Mouse (Mus musculus) lung, adult 10 weeks (tissue): ENCODE data around the gene Tmem145. TPM values are rescaled to one million over a fixed set of nuclear protein-coding genes. Genes with fewer than 3 reads are reported as not detected.

ENCODE experiments used
- polyA plus RNA-seq: library from polyadenylated mRNA; stranded (reverse); fragments of 350-450 nt; fragmentation: Illumina TruSeq; extraction: RNeasy Lipid Tissue Mini Kit (QIAGEN cat#74804); gene quantifications from one replicate; pipeline ENCODE4 v1.2.3, GENCODE M21; 2014; ENCODE audit warnings: low read depth, low replicate concordance; ENCODE audit not compliant: insufficient read depth

The Tmem145 gene
- not detected for polyA plus RNA-seq

DNA sequence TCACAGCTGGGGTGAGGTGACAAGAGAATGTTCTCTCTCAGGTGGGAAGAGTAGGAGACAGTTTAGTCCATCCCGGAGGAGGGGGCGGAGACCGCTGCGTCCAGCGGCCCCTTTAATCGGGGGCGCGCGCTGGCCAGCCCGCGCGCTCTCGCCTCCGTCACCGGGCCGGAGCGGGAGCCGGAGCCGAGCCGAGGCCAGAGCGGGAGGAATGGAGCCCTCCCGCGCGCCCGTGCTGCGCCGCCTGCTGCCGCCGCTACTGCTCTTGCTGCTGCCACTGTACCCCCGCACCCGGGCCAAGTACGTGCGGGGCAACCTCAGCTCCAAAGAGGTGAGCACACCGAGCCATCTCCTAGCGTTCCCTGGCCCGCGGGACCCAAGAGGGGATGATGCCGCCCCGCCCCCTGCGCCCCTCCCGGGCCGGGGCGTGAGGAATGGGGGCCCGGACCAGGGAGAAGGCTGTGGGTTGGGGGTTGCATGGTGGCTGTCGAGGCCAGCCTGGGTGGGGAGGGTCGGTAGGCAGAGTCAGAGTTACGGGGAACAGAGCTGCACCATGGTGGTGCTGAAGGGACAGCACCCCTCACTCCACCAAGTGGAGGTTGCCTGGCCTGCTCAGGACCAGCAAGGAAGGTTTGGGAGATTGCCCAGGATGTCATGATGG lies at the start of gene Tmem145:
TSS of gene Tmem145 (plus strand) at position 151 of the 658 bp plus-strand sequence.

DNA sequence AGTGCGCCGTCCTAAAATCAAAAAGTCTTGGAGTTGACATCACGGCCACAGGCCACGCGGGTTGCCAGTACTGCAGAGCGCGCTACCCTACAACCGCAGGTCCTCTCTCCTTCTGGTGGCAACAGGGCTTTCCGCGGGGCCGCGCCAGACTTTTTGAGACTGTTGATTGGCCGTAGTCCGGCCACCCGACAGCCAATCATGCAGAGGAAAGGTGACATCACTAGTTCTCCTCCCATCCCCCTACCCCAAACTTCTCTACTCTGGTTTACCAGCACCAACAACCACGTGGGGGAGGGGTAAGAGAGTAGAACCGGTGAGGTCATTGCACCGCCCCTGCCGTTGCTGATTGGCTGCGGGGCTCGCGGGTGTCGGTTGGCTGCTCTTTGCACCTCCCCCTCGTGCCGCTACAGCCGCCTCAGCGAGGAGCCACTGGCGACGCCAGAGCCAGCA lies 38.6 kb upstream of the Tmem145 start, which contains the start of gene Cic:
TSS of gene Cic (plus strand) at position 404 of the 450 bp plus-strand sequence.

GRCm38 (mm10) chr7:25297454-25298325 lies 8.2 kb upstream of the Tmem145 start, which contains the start of gene Pafah1b3:
Pafah1b3 (minus strand) TSS chr7:25297986.

DNA sequence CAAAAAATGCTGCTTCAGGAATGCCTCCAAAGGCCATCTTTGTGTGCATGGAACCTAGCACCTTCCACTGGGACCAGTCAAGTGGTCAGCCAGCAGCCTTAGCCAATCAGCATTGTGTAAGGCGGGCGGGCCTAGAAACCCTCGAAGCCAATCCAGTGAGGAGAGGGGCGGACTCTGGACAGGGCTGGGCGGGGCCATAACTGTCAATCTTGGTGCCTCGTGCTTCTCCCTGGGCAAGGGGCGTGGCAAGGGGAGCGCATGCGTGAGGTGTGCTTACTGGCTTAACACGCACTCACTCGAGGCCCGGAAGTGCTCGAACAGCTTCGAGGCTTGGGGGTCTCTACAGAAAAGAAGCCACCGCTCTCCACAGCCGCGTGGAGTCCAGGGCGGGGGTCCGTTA lies 4.8 kb upstream of the Tmem145 start, which contains the start of gene Prr19:
TSS of gene Prr19 (plus strand) at position 349 of the 400 bp plus-strand sequence.

DNA sequence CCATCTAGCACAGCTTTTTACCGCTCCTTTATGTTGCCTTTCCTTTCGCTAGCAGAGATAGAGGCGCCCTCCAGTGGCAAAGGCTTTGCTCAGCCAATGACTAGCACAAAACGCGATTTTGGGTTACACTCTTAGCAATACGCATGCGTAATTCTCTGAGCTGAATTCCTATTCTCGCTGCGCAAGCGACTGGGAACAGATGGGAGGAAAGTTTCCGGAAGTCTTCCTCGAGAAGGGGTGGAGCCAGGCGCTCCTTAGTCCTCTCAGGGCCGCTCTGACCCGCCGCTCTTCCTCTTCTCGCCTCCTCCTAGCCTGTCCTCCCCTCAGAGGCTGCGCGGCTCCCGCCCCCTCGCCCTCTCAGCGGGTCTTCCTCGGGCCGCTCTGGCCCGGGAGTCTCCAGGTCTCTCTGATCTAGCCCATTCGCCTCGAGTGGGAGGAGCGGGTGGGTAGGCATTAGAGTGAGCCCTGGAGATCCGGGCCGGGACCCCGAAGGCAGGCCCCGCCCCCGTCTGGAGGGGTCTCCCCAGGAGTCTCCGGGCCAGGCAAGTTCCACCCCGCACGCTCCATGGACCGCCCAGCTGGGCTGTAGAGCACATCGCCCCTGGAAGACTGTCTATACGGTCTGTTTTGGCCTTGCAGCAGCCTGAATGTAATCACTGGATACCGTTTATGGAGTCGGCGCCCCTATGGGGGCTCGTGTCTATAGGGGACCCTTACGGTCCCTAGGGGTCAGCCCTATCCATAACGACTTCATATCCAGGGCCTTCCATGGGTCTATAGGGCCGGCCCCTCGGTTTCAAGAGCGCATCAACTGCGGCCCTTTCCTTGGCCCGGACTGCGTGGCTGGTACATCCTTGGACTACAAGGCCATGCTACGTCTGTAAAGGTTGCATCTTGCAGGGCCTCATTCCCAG lies 10.9 kb downstream of the Tmem145 start, which contains the start of gene Megf8:
TSS of gene Megf8 (plus strand) at position 633 of the 914 bp plus-strand sequence.

Other genes with a start within 250 kb of the Tmem145 start
- gene Grik5, start 233.8 kb upstream of the Tmem145 start, polyA plus RNA-seq = 4.9 TPM
- 8.7 TPM for gene Zfp574, start 233.5 kb upstream of the Tmem145 start, polyA plus RNA-seq
- gene Pou2f2, start 126.4 kb upstream of the Tmem145 start, polyA plus RNA-seq = 1.9 TPM
- 16.3 TPM for gene Dedd2, start 85.5 kb upstream of the Tmem145 start, polyA plus RNA-seq
- 2.4 TPM for gene Zfp526, start 84.7 kb upstream of the Tmem145 start, polyA plus RNA-seq
- 41.0 TPM for gene Gsk3a, start 68.3 kb upstream of the Tmem145 start, polyA plus RNA-seq
- gene Erf, start 55.3 kb upstream of the Tmem145 start, polyA plus RNA-seq = 10.8 TPM
- gene Cic, start 38.4 kb upstream of the Tmem145 start, polyA plus RNA-seq = 42.0 TPM
- 31.8 TPM for gene Pafah1b3, start 8.1 kb upstream of the Tmem145 start, polyA plus RNA-seq
- gene Prr19, start 4.7 kb upstream of the Tmem145 start, polyA plus RNA-seq = not detected
- gene Megf8, start 11.1 kb downstream of the Tmem145 start, polyA plus RNA-seq = 11.5 TPM
- not detected for gene Cnfn, start 63.6 kb downstream of the Tmem145 start, polyA plus RNA-seq
- 37.0 TPM for gene Lipe, start 92.6 kb downstream of the Tmem145 start, polyA plus RNA-seq
- 74.9 TPM for gene Cxcl17, start 106.8 kb downstream of the Tmem145 start, polyA plus RNA-seq
- 16.5 TPM for gene Ceacam1, start 171.5 kb downstream of the Tmem145 start, polyA plus RNA-seq
- not detected for gene Ceacam2, start 233.8 kb downstream of the Tmem145 start, polyA plus RNA-seq